10 mouse cellular contexts compared by ENCODE assay signal in the genomic region with DNA sequence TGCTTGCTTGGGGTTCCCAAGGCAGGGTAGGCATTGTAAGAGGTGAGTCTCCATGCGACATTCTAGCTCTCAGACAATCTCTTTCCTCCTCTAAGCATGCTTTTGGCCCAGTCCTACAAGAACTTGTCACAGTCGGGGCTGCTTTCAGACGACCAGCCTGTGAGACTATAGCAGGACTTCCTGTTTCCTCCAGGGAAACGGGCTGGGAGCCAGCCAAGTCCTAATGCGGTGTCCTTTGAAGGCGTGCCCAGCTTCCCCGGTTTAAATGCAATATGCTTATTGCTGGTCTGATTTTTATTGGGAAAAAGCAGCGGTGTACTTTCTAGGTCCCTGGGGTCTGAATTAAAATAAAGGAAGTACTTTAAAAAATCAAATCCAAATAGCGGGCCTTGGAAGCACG.
DNase-seq lines count a peak whose midpoint lies in the region; ATAC-seq and TF ChIP-seq lines count a peak whose summit lies in the region.
"Had no signal": no experiment of that assay in that cellular context is flagged by ENCODE, and none has a peak within 500 bp of the region (broad histone marks: within the 10 kb centered on the region; RNA-seq: fewer than 3 reads in every experiment).

No protein-coding gene starts in this region.

- H3K36me3 ChIP-seq in kidney, adult 2 months (ENCODE audit: control insufficient read depth, insufficient read depth, low read length), result no peaks in the 10 kb centered on the region
- H3K36me3 ChIP-seq: limb, embryonic 15.5 days had no signal

- no peak for TF ChIP-seq POLR2A in kidney, adult 2 months (IDR thresholded peaks at IDR 0.05; ENCODE audit: low read depth, low read length)

- WGBS in kidney, adult 2 months, result 48% methylated on average over 10 of the region's 10 CpGs

- TF ChIP-seq CTCF in gastrocnemius, adult 2 months (IDR thresholded peaks at IDR 0.05), result no peak
- no peak for TF ChIP-seq CTCF in kidney, adult 2 months (conservative IDR thresholded peaks at IDR 0.05; ENCODE audit: insufficient read depth, insufficient read length, low read depth, low read length)

- H3K4me3 ChIP-seq in gastrocnemius, adult 2 months, result peak overlapping the region; percentile 26; the same call in 1 of the 2 replicates
- H3K4me3 ChIP-seq in kidney, adult 2 months (ENCODE audit: insufficient read depth, low read depth, low read length), result no peak overlapping the region
- H3K4me3 ChIP-seq: limb, embryonic 15.5 days had no signal

- intact Hi-C loops in gastrocnemius, adult 2 months (cut with DNase I), result no loop called here

- no peaks in the 10 kb centered on the region for H3K27me3 ChIP-seq in kidney, adult 2 months (replicated peaks; ENCODE audit: control insufficient read depth, insufficient read depth, low read length)
- H3K27me3 ChIP-seq: Patski had no signal

- H3K4me1 ChIP-seq in kidney, adult 2 months (ENCODE audit: control insufficient read depth, insufficient read depth, low read length), result 0 out of 2 replicates have a peak, but pooled peaks cover 2% of the 10 kb centered on the region

- DNase-seq in layer of hippocampus, adult 11-12 months (ENCODE audit: low spot score), result peak; percentile 39
- no peak for DNase-seq in layer of hippocampus, postnatal 25 days (ENCODE audit: extremely low spot score in 1 of 2, low spot score in 1 of 2)
- peak; percentile 42 for DNase-seq in adrenal gland, adult 8-10 months
- peak; percentile 57 for DNase-seq in gastrocnemius, adult 2 months
- DNase-seq in kidney, adult 2 months, result peak; percentile 90
- peak; percentile 89 for DNase-seq in lung, postnatal 10 days
- no peak for DNase-seq in left cerebral cortex, adult 9 months (ENCODE audit: low spot score in 2 of 2)

- no peak for ATAC-seq in frontal cortex, adult (ENCODE audit: low TSS enrichment)
- ATAC-seq: Patski had no signal

- no peak overlapping the region for H3K27ac ChIP-seq in gastrocnemius, adult 2 months
- H3K27ac ChIP-seq in kidney, adult 2 months (ENCODE audit: insufficient read depth, low read depth, low read length), result no peak overlapping the region
- H3K27ac ChIP-seq: limb, embryonic 15.5 days had no signal

Comparison
In these comparisons a context has a peak if more than half of its experiments do, and no peak if none do; other contexts are left out.
1. DNase-seq: peak in layer of hippocampus, adult 11-12 months (single experiment), adrenal gland, adult 8-10 months (single experiment), gastrocnemius, adult 2 months (single experiment), kidney, adult 2 months (single experiment) and lung, postnatal 10 days (single experiment); none in layer of hippocampus, postnatal 25 days (0 of 2) and left cerebral cortex, adult 9 months (0 of 2).